Mouse (Mus musculus): ENCODE results near the gene Bloc1s4.

DNA sequence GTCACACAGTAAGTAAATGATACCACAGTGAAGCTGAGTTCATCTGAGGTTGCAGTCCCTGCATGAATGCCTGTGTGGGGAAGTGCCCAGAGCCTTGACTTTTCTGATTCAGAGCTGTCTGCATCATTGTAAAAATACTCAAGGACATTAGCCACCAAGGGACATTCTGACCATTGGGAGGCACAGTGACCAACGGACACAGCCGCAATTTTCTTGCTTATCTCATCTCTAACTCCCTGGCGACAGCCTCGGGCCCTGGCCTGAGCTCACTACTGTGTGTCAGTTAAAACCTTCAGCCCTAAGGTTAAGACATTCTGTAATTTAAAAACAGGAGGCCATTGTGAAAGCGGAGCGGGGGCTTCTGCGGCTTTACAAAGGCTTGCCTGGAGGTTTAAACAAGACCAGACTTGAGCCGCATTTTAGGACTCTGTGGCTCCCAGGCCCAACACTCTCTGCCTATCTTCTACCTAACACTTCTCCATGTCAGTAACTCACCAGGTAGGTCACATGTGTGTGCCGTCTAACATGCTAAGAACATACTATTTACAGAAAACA is 27.6 kb upstream of the Bloc1s4 start:
- TF ChIP-seq FLI1 (IDR thresholded peaks at IDR 0.05; ENCODE audit: low read length) (no peak), GATA1 (IDR thresholded peaks at IDR 0.05; ENCODE audit: borderline replicate concordance, low read length) (no peak)
